Mouse (Mus musculus) limb, embryonic 12.5 days (tissue): ENCODE data around the gene Ncs1. TPM values are rescaled to one million over a fixed set of nuclear protein-coding genes. Genes with fewer than 3 reads are reported as not detected.

Experiments used
- ATAC-seq: fragments of 200-750 bp; cut with Nextera tagmentation; 2 replicates; pipeline ENCODE4 v1.8.0; 2017; ENCODE audit warnings: low read depth, moderate TSS enrichment; ENCODE audit not compliant: insufficient number of reproducible peaks, insufficient read depth, low FRiP score, low TSS enrichment
- H3K27ac ChIP-seq: fragments of 300-500 bp; sonication (generic); 2 replicates; pipeline ENCODE4 v1.5.1; 2016; ENCODE audit warnings: mild to moderate bottlenecking, moderate library complexity
- H3K27me3 ChIP-seq: fragments of 300-500 bp; sonication (generic); 2 replicates; pipeline ENCODE4 v1.6.1; 2016; ENCODE audit warnings: mild to moderate bottlenecking, moderate library complexity
- H3K36me3 ChIP-seq: fragments of 300-500 bp; sonication (generic); 2 replicates; pipeline ENCODE4 v1.6.1; 2016; ENCODE audit warnings: mild to moderate bottlenecking, moderate library complexity
- H3K4me1 ChIP-seq: fragments of 300-500 bp; sonication (generic); replicated peaks from 2 replicates; pipeline ENCODE4 v1.6.1; 2016
- H3K4me2 ChIP-seq: fragments of 300-500 bp; sonication (generic); 2 replicates; pipeline ENCODE4 v1.6.1; 2016; ENCODE audit warnings: mild to moderate bottlenecking, moderate library complexity
- H3K4me3 ChIP-seq: fragments of 300-500 bp; sonication (generic); replicated peaks from 2 replicates; pipeline ENCODE4 v1.5.1; 2016; ENCODE audit warnings: mild to moderate bottlenecking
- H3K9ac ChIP-seq: fragments of 300-500 bp; sonication (generic); replicated peaks from 2 replicates; pipeline ENCODE4 v1.6.1; 2016; ENCODE audit warnings: mild to moderate bottlenecking, moderate library complexity
- H3K9me3 ChIP-seq: fragments of 300-500 bp; sonication (generic); 2 replicates; pipeline ENCODE4 v1.6.1; 2016; ENCODE audit warnings: mild to moderate bottlenecking, moderate library complexity
- WGBS: fragments of 180-500 bp; shearing (Covaris S2); methylation state at CpG from one replicate; pipeline ENCODE4 v1.1.7; 2016; 5-methylcytosine and 5-hydroxymethylcytosine counted together
- polyA plus RNA-seq: library from polyadenylated mRNA; unstranded; fragments of >200 nt; fragmentation: Nextera tagmentation; extraction: Ambion mirVana; gene quantifications from 2 replicates; pipeline ENCODE4 v1.2.1, GENCODE M21; 2016

Ncs1 gene
- polyA plus RNA-seq, 1 experiment from 2014 or later: 53.6 TPM

DNA sequence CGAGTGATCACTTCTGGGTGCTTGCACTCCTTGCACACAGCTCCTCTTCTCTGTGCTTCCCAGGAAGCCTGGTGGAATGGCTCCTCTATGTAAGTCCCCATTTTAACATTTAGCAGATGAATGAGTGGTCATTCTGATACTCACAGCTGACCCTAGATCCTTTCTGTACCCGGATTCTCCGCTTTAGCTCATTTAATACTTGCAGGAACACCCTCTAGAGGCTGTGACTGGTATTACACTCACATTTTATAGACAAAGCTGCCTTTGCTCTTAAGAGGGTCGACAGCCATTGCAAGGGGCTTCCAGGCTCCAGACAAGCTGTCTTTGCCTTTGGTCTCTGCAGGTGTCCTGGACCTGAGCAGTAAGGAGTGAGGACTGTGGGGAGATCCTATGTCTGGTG lies 53.6 kb downstream of the Ncs1 start:
- Histone ChIP-seq H3K36me3 (peaks cover 6% of the 10 kb centered on the region; the same call in 1 of the 2 replicates), H3K4me1 (0 out of 2 replicates have a peak, but pooled peaks cover 11% of the 10 kb centered on the region), H3K27me3 (no peaks in the 10 kb centered on the region), H3K9me3 (no peaks in the 10 kb centered on the region), H3K9ac (no peak overlapping the region), H3K27ac (no peak overlapping the region), H3K4me3 (no peak overlapping the region), H3K4me2 (no peak overlapping the region; the same call in 1 of the 2 replicates)
- WGBS: 31% methylated on average over 4 of the region's 4 CpGs
- ATAC-seq: no peak

DNA sequence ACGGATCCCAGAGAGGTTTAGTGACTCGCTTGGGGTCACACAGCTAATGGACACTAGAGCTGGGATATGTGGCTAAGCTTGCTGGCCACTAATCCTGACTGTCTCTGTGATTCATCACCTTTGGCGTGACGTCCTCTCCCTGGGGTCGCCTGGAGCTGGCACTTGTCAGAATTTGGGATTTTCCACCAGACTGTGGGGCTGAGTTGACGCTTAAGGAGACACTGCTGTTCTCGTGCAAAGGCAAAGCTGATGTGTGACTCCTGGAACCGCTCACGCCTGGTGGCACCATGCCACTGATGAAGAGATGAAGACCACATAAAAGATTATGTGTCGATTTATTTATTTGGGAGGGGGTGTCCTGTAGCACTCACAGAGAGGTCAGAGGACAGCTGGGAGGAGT lies 54.4 kb downstream of the Ncs1 start:
- Histone ChIP-seq H3K27ac (no peak overlapping the region), H3K9me3 (no peaks in the 10 kb centered on the region), H3K27me3 (no peaks in the 10 kb centered on the region), H3K9ac (no peak overlapping the region), H3K4me2 (no peak overlapping the region), H3K4me1 (0 out of 2 replicates have a peak, but pooled peaks cover 11% of the 10 kb centered on the region), H3K36me3 (no peaks in the 10 kb centered on the region), H3K4me3 (no peak overlapping the region)
- 78% methylated on average over 10 of the region's 10 CpGs for WGBS
- ATAC-seq: no peak

DNA sequence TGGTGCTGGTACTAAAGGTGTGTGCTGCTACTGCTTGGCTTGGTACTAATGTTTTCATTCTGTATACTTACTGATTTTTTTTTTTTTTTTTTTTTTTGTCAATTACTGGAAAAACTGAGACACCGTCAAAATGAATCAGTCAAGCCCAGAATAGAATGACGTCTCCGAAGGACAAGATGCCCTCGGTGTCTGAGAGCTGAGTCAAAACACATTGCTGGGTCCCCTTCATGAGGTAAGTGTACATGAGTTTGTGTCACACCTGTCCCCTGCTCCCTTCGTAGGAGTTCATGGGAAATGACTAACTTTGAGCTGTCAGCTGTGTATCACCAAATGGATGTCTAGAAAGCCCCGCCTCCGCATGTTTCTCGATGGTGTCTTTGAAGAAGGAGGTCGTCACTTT lies 57.6 kb downstream of the Ncs1 start:
- no peak overlapping the region for H3K9ac ChIP-seq
- ATAC-seq: no peak
- WGBS: 75% methylated on average over 9 of the region's 9 CpGs
- no peak overlapping the region for H3K4me3 ChIP-seq
- H3K36me3 ChIP-seq: no peaks in the 10 kb centered on the region
- H3K27me3 ChIP-seq: no peaks in the 10 kb centered on the region
- no peak overlapping the region for H3K4me2 ChIP-seq
- H3K4me1 ChIP-seq: 0 out of 2 replicates have a peak, but pooled peaks cover 15% of the 10 kb centered on the region
- no peak overlapping the region for H3K27ac ChIP-seq
- 0 out of 2 replicates have a peak, but pooled peaks cover under 1% of the 10 kb centered on the region for H3K9me3 ChIP-seq

DNA sequence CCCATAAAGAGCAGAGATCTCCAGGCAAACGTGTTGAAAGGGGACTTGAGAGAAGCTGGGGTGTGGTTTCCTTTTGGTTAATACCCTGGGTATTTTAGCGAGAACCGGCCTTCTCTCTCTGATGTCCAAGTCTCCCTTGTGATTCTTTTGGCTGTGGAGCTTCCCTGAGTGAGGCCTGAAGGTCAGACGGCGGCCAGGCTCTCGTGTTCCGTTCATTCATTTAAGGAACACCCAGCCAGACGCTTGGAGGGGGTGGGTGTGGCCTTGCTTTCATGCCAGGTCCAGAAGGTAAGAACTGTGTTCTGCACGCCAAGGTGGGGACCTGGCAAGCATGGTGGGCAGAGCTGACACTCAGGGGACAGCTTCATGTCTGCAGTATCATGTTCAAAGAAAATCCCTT lies 58.6 kb downstream of the Ncs1 start:
- Histone ChIP-seq H3K27me3 (0 out of 2 replicates have a peak, but pooled peaks cover 2% of the 10 kb centered on the region), H3K9me3 (0 out of 2 replicates have a peak, but pooled peaks cover 3% of the 10 kb centered on the region), H3K4me1 (0 out of 2 replicates have a peak, but pooled peaks cover 8% of the 10 kb centered on the region), H3K9ac (no peak overlapping the region), H3K27ac (no peak overlapping the region), H3K4me3 (no peak overlapping the region), H3K36me3 (no peaks in the 10 kb centered on the region), H3K4me2 (no peak overlapping the region)
- no peak for ATAC-seq
- 80% methylated on average over 9 of the region's 9 CpGs for WGBS

DNA sequence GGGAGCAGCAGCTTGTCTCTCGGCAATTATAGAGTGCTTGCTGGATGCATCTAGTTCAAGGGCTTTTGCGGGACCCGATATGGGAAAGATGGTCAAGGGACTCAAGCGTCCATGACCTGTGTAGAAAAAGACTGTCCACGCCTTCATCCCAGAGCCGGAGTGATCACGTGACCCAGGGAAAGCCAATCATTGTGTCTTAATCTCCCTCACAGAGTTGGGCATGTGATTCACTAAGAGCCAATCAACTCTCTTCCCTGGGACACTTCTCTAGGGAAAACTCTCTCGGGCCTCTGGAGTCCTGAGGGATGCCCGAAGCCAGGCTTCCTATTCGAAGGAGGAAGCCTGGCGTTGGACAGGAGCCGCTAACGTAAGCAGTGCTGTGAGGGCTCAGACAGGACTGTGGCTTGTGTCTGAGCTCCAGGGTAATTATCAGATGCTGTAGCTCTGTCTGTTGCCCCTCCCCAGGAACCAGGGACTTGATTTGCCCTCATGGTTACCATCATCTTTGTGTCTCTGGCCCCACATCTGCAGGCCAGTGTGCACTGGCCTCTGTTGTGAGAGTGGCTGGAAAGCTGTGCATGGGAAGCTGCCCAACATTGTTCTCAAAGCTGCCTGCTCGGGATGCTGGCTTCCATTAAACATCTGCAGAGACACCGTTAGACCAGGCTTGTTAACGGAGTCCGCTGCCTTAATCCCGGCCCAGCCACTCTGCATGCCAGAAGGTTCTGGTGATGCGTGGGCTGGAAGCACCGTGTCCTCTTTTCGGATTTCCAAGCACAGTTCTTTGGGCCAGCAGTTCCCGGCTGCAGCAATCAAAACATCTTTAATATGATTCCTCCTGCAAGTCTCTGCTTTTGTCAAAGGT lies 59.4 kb downstream of the Ncs1 start:
- H3K4me1 ChIP-seq: 0 out of 2 replicates have a peak, but pooled peaks cover 5% of the 10 kb centered on the region
- peaks cover 9% of the 10 kb centered on the region for H3K27me3 ChIP-seq
- no peaks in the 10 kb centered on the region for H3K36me3 ChIP-seq
- WGBS: 68% methylated on average over 22 of the region's 22 CpGs
- no peak overlapping the region for H3K4me2 ChIP-seq
- no peak for ATAC-seq
- no peak overlapping the region for H3K27ac ChIP-seq
- H3K9ac ChIP-seq: no peak overlapping the region
- H3K4me3 ChIP-seq: no peak overlapping the region
- H3K9me3 ChIP-seq: 0 out of 2 replicates have a peak, but pooled peaks cover 3% of the 10 kb centered on the region

DNA sequence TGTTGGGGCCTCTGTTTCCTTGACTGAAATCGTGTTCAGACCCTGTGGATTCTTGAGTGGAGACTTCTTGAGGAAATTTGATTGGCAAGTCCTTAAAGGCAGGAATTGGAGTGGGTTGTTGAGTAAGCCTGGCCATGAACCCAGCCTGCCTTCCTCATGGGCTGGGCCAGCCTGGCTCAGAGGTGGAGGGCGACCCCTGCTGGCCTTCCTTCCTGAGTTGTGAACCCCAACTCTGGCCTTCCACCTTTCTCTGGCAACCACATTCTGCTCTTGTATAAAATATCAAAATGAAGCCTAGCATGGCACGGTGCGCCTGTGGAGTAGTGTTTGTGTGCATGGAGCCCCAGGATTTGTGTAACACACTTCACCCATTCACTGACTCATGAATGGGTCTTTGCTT lies 60.1 kb downstream of the Ncs1 start:
- H3K27ac ChIP-seq: no peak overlapping the region
- H3K9me3 ChIP-seq: 0 out of 2 replicates have a peak, but pooled peaks cover 3% of the 10 kb centered on the region
- no peak overlapping the region for H3K4me2 ChIP-seq
- H3K27me3 ChIP-seq: peaks cover 16% of the 10 kb centered on the region
- 39% methylated on average over 4 of the region's 4 CpGs for WGBS
- no peak for ATAC-seq
- H3K9ac ChIP-seq: no peak overlapping the region
- H3K4me1 ChIP-seq: 0 out of 2 replicates have a peak, but pooled peaks cover 5% of the 10 kb centered on the region
- H3K4me3 ChIP-seq: no peak overlapping the region
- H3K36me3 ChIP-seq: no peaks in the 10 kb centered on the region

DNA sequence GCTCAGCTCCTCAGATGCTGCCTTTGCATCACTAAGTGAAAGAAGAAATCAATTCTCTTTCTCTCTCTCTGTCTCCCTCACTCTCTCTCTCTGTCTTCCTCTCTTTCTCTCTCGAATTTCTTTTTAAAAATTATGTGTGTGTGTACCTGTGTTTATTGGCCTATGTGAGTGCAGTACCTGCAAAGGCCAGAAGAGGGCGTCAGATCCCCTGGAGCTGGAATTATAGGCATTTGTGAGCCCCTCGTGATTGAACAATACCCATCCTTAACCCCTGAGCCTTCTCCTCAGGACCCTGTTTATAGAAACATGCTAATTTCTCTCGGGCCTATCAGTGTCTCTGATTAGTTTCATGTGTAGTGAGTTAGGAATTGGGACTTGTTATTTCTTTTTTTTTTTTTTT lies 62.6 kb downstream of the Ncs1 start:
- no peak overlapping the region for H3K4me3 ChIP-seq
- H3K27ac ChIP-seq: no peak overlapping the region
- no peak for ATAC-seq
- no peak overlapping the region for H3K9ac ChIP-seq
- 63% methylated on average over 4 of the region's 4 CpGs for WGBS
- no peak overlapping the region for H3K4me2 ChIP-seq
- H3K4me1 ChIP-seq: 0 out of 2 replicates have a peak, but pooled peaks cover 5% of the 10 kb centered on the region
- 0 out of 2 replicates have a peak, but pooled peaks cover 3% of the 10 kb centered on the region for H3K9me3 ChIP-seq
- no peaks in the 10 kb centered on the region for H3K36me3 ChIP-seq
- peaks cover 40% of the 10 kb centered on the region for H3K27me3 ChIP-seq

DNA sequence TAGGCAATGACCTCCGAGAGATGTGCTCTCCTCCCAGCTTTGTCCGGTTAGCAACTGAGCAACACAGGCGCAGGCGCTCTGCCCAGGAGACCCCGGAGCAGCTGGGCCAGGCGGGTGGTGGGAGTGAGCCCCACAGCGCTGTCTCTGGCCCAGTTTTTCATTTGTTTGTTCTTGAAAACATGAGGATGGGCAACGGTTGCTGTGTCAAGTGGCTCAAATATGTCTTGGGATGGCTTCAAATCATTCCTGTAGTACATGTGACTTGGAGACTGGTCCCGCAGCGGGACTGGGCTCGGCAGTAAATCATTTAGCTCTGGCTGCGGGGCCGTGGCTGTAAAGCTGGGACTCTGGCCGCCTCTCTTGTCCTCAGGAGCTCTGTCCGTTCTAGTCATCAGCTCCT lies 63.9 kb downstream of the Ncs1 start:
- Histone ChIP-seq H3K27ac (no peak overlapping the region), H3K4me2 (no peak overlapping the region), H3K4me3 (no peak overlapping the region), H3K27me3 (peaks cover 52% of the 10 kb centered on the region), H3K36me3 (no peaks in the 10 kb centered on the region), H3K9me3 (0 out of 2 replicates have a peak, but pooled peaks cover 3% of the 10 kb centered on the region), H3K9ac (no peak overlapping the region), H3K4me1 (peaks cover 12% of the 10 kb centered on the region)
- ATAC-seq: no peak
- WGBS: 42% methylated on average over 15 of the region's 15 CpGs

DNA sequence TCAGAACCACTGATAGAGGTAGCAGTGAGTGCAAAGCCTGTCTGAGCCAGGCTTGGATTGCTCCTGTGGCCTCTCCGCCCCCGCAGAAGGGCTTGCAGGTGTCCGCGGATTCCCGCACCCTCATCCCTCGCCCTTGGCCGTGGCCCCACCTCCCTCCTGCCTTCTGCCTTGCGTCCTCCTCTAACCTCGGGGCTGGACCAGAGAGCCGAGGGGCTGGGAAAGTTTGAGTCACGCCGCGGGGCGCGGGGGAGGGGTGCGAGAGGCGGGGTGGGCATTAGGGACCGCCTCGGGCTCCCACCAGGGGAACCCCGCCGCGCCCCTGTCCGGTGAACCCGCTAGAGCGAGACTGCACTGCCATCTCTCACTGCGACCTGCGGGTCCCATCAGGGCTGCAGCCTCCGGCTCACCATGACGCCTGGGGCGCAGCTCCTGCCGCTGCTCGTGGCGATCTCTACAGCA lies 68.4 kb downstream of the Ncs1 start, which contains the start of gene Hmcn2:
Gene Hmcn2, plus strand, starts transcription at position 409 of the 459 bp plus-strand sequence.
- Histone ChIP-seq H3K27me3 (peaks cover 96% of the 10 kb centered on the region), H3K9ac (no peak within 1 kb of the TSS; the same call in 1 of the 2 replicates), H3K9me3 (no peaks in the 10 kb centered on the region), H3K4me2 (peak within 1 kb of the TSS; percentile 53), H3K27ac (no peak within 1 kb of the TSS), H3K36me3 (no peaks in the 10 kb centered on the region), H3K4me1 (peaks cover 9% of the 10 kb centered on the region), H3K4me3 (peak within 1 kb of the TSS; percentile 31)
- ATAC-seq: no peak
- 2% methylated on average over 33 of the region's 33 CpGs for WGBS

DNA sequence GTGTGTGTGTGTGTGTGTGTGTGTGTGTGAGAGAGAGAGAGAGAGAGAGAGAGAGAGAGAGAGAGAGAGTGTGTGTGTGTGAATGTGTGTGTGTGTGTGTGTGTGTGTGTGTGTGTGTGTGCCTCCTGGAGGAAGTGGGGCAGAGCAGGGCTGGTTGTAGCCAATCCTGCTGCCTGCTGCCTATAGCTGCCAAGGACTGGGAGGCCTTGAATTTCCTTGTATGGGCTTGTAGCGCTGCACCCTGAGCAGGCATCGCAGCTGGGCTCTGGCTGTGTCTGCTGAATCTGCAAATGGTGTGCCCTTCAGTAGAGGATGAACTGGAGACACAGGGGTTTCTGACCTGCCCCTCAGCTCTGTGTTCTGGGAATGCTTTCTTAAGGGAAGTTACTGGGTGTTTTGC lies 72.5 kb downstream of the Ncs1 start:
- Histone ChIP-seq H3K9ac (no peak overlapping the region), H3K27me3 (peaks cover 57% of the 10 kb centered on the region), H3K4me2 (no peak overlapping the region), H3K4me1 (peaks cover 9% of the 10 kb centered on the region), H3K4me3 (no peak overlapping the region), H3K27ac (no peak overlapping the region), H3K36me3 (no peaks in the 10 kb centered on the region), H3K9me3 (no peaks in the 10 kb centered on the region)
- ATAC-seq: no peak
- 9% methylated on average over 2 of the region's 2 CpGs for WGBS

DNA sequence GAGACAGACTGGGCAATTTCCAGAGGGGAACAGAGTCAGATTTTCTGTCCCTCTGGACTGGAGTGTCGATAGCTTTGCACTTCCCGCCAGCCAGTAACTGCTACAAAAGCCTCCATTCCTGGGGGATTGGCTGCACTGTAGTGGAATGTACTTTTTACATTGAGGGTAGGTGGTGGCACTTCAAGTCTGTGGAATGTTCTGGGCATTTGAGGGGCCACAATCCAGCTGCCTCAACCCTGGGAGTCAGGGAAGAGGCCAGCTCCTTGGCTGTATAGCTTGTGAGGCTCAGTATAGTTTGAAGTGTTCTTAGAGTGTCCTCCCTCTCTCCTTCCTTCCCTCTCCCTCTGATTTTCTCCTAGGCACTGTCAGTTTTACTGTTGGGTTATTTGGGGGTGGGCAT lies 73.6 kb downstream of the Ncs1 start:
- no peaks in the 10 kb centered on the region for H3K36me3 ChIP-seq
- H3K9ac ChIP-seq: no peak overlapping the region
- no peak overlapping the region for H3K4me2 ChIP-seq
- peaks cover 5% of the 10 kb centered on the region for H3K4me1 ChIP-seq
- H3K4me3 ChIP-seq: no peak overlapping the region
- no peak for ATAC-seq
- peaks cover 47% of the 10 kb centered on the region for H3K27me3 ChIP-seq
- no peak overlapping the region for H3K27ac ChIP-seq
- 69% methylated on average over 2 of the region's 2 CpGs for WGBS
- no peaks in the 10 kb centered on the region for H3K9me3 ChIP-seq
